Mouse (Mus musculus): ENCODE measurements around the gene Naa40. TPM values are rescaled to one million over a fixed set of nuclear protein-coding genes. Genes with fewer than 3 reads are reported as not detected.

The Naa40 gene
- polyA plus RNA-seq, 1 experiment from 2014 or later, result 48.2 TPM

- no peak for ATAC-seq (replicated peaks; ENCODE audit: insufficient number of reproducible peaks, insufficient read depth, low FRiP score, low read depth)
- H3K4me2 ChIP-seq, result no peak overlapping the region
- H3K9ac ChIP-seq, result no peak overlapping the region
- no peak overlapping the region for H3K4me3 ChIP-seq
- H3K27ac ChIP-seq, result no peak overlapping the region
- WGBS, result 71% methylated on average over 2 of the region's 2 CpGs
- H3K36me3 ChIP-seq, result peaks cover 1% of the 10 kb centered on the region; the same call in 1 of the 2 replicates
- H3K4me1 ChIP-seq (replicated peaks), result peaks cover 16% of the 10 kb centered on the region
- 0 out of 2 replicates have a peak, but pooled peaks cover 6% of the 10 kb centered on the region for H3K27me3 ChIP-seq
- no peaks in the 10 kb centered on the region for H3K9me3 ChIP-seq (replicated peaks)
These were observed 48.4 kb downstream of the Naa40 start for GRCm38 (mm10) chr19:7192561-7192967.

DNA sequence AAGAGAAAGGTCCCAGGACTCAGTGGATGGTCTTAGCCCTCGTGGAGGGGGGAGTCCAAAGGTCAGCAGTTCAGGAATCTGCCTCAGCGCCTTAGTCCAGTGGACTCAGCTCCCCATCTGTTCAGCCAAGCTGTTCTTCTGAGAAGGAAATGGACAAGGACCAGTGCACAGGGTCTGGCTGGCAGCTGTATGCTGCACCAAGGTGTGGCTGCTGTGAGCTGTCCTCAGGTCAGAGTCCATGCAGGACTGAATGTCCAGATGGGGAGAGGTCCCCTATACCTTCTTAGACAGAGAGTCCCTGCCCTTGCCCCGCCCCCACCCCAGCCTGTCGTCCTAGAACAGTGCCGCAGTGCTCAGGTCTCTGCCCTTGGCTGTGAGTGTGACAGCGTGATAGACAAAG is 49.3 kb downstream of the Naa40 start:
- Histone ChIP-seq H3K36me3 (no peaks in the 10 kb centered on the region), H3K27me3 (peaks cover 14% of the 10 kb centered on the region; the same call in 1 of the 2 replicates), H3K4me1 (replicated peaks) (peaks cover 9% of the 10 kb centered on the region), H3K4me2 (no peak overlapping the region), H3K4me3 (no peak overlapping the region), H3K27ac (no peak overlapping the region), H3K9ac (no peak overlapping the region), H3K9me3 (replicated peaks) (no peaks in the 10 kb centered on the region)
- WGBS, result 41% methylated on average over 6 of the region's 6 CpGs
- no peak for ATAC-seq (replicated peaks; ENCODE audit: insufficient number of reproducible peaks, insufficient read depth, low FRiP score, low read depth)

- Histone ChIP-seq H3K27ac (no peak overlapping the region), H3K4me2 (no peak overlapping the region), H3K4me1 (replicated peaks) (peaks cover 3% of the 10 kb centered on the region), H3K9me3 (replicated peaks) (no peaks in the 10 kb centered on the region), H3K27me3 (peaks cover 19% of the 10 kb centered on the region), H3K4me3 (no peak overlapping the region), H3K9ac (no peak overlapping the region), H3K36me3 (no peaks in the 10 kb centered on the region)
- ATAC-seq (replicated peaks; ENCODE audit: insufficient number of reproducible peaks, insufficient read depth, low FRiP score, low read depth), result no peak
- WGBS, result 62% methylated on average over 5 of the region's 5 CpGs
These were observed 50.0 kb downstream of the Naa40 start for GRCm38 (mm10) chr19:7190986-7191385.

GRCm38 (mm10) chr19:7189026-7189425 is 52.0 kb downstream of the Naa40 start:
- 67% methylated on average over 4 of the region's 4 CpGs for WGBS
- peaks cover 5% of the 10 kb centered on the region; the same call in 1 of the 2 replicates for H3K4me1 ChIP-seq (replicated peaks)
- no peak for ATAC-seq (replicated peaks; ENCODE audit: insufficient number of reproducible peaks, insufficient read depth, low FRiP score, low read depth)
- no peak overlapping the region for H3K4me2 ChIP-seq
- peaks cover 36% of the 10 kb centered on the region for H3K27me3 ChIP-seq
- no peaks in the 10 kb centered on the region for H3K36me3 ChIP-seq
- H3K9me3 ChIP-seq (replicated peaks), result no peaks in the 10 kb centered on the region
- H3K9ac ChIP-seq, result no peak overlapping the region
- H3K4me3 ChIP-seq, result no peak overlapping the region
- no peak overlapping the region for H3K27ac ChIP-seq

GRCm38 (mm10) chr19:7187157-7187556 is 53.8 kb downstream of the Naa40 start:
- Histone ChIP-seq H3K27me3 (peaks cover 45% of the 10 kb centered on the region), H3K9ac (no peak overlapping the region), H3K4me2 (no peak overlapping the region), H3K4me3 (no peak overlapping the region), H3K9me3 (replicated peaks) (no peaks in the 10 kb centered on the region), H3K36me3 (no peaks in the 10 kb centered on the region), H3K27ac (no peak overlapping the region), H3K4me1 (replicated peaks) (peaks cover 12% of the 10 kb centered on the region)
- 68% methylated on average over 5 of the region's 5 CpGs for WGBS
- ATAC-seq (replicated peaks; ENCODE audit: insufficient number of reproducible peaks, insufficient read depth, low FRiP score, low read depth), result no peak

- Histone ChIP-seq H3K4me2 (no peak overlapping the region), H3K27ac (no peak overlapping the region), H3K4me3 (no peak overlapping the region), H3K27me3 (peaks cover 48% of the 10 kb centered on the region), H3K9ac (no peak overlapping the region), H3K4me1 (replicated peaks) (peaks cover 23% of the 10 kb centered on the region), H3K9me3 (replicated peaks) (no peaks in the 10 kb centered on the region), H3K36me3 (no peaks in the 10 kb centered on the region)
- 32% methylated on average over 18 of the region's 18 CpGs for WGBS
- no peak for ATAC-seq (replicated peaks; ENCODE audit: insufficient number of reproducible peaks, insufficient read depth, low FRiP score, low read depth)
These were observed 55.2 kb downstream of the Naa40 start for GRCm38 (mm10) chr19:7185715-7186291.

DNA sequence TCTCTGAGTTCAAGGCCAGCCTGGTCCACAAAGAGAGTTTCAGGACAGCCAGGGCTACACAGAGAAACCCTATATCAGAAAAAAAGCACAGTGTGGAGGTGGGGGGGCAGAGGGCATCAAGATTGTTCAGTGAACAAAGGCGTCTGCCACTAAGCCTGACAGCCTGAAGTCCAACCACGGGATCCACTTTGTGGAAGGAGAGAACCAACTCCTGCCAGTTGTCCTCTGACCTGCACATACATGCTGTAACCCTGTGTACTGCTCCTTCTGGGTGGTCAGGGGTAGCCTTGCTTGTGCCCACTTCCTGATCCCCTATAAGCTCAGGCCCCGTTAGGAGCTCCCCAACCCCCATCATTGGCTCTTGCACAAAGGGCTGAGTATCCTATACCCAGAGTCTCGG is 55.9 kb downstream of the Naa40 start:
- Histone ChIP-seq H3K27ac (no peak overlapping the region), H3K27me3 (peaks cover 49% of the 10 kb centered on the region)
- ATAC-seq (replicated peaks; ENCODE audit: insufficient number of reproducible peaks, insufficient read depth, low FRiP score, low read depth), result no peak

DNA sequence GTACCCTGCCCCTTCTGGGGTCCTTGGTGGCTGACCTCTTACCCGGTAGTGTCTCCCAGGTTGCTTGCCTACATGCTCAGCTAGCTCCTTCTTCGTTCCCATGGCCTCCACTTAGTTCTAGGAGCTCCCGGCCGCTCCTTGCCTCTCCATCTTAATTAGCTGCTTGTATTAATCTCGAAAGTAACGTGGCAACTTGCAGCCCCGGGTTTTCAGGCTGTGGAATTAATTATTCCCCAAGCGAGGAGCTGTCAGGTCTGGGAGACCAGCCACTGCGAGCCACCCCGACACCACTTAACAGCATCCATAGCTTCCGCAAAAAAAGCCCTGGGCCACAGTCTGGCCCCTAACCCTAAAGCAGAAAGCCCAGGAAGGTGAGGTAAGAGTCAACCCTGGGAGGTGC is 57.6 kb downstream of the Naa40 start:
- H3K4me3 ChIP-seq, result no peak overlapping the region
- WGBS, result 77% methylated on average over 11 of the region's 11 CpGs
- no peak overlapping the region for H3K27ac ChIP-seq
- H3K36me3 ChIP-seq, result no peaks in the 10 kb centered on the region
- ATAC-seq (replicated peaks; ENCODE audit: insufficient number of reproducible peaks, insufficient read depth, low FRiP score, low read depth), result no peak
- H3K4me2 ChIP-seq, result no peak overlapping the region
- H3K27me3 ChIP-seq, result peaks cover 47% of the 10 kb centered on the region
- H3K4me1 ChIP-seq (replicated peaks), result peaks cover 35% of the 10 kb centered on the region
- no peak overlapping the region for H3K9ac ChIP-seq
- no peaks in the 10 kb centered on the region for H3K9me3 ChIP-seq (replicated peaks)

More for the DNA sequence above, 55.9 kb downstream of the Naa40 start:
- peaks cover 26% of the 10 kb centered on the region for H3K4me1 ChIP-seq (replicated peaks)
- H3K4me2 ChIP-seq, result no peak overlapping the region
- no peak overlapping the region for H3K9ac ChIP-seq
- 61% methylated on average over 4 of the region's 4 CpGs for WGBS
- no peaks in the 10 kb centered on the region for H3K36me3 ChIP-seq
- no peak overlapping the region for H3K4me3 ChIP-seq
- no peaks in the 10 kb centered on the region for H3K9me3 ChIP-seq (replicated peaks)

- WGBS, result 3% methylated on average over 23 of the region's 23 CpGs
These were observed 58.6 kb downstream of the Naa40 start for GRCm38 (mm10) chr19:7182273-7182949.

GRCm38 (mm10) chr19:7181496-7181895 is 59.5 kb downstream of the Naa40 start:
- Histone ChIP-seq H3K9me3 (replicated peaks) (no peaks in the 10 kb centered on the region), H3K4me3 (no peak overlapping the region), H3K27ac (no peak overlapping the region), H3K36me3 (no peaks in the 10 kb centered on the region), H3K4me1 (replicated peaks) (peaks cover 37% of the 10 kb centered on the region), H3K27me3 (peaks cover 36% of the 10 kb centered on the region), H3K4me2 (no peak overlapping the region), H3K9ac (no peak overlapping the region)
- no peak for ATAC-seq (replicated peaks; ENCODE audit: insufficient number of reproducible peaks, insufficient read depth, low FRiP score, low read depth)
- 66% methylated on average over 7 of the region's 7 CpGs for WGBS

More at GRCm38 (mm10) chr19:7182273-7182949, 58.6 kb downstream of the Naa40 start:
- Histone ChIP-seq H3K36me3 (no peaks in the 10 kb centered on the region), H3K4me2 (peak overlapping the region; percentile 58), H3K27me3 (peaks cover 42% of the 10 kb centered on the region), H3K4me3 (peak overlapping the region; percentile 27), H3K27ac (peak overlapping the region; percentile 60; the same call in 1 of the 2 replicates), H3K9me3 (replicated peaks) (no peaks in the 10 kb centered on the region), H3K9ac (peak overlapping the region; percentile 29; the same call in 1 of the 2 replicates), H3K4me1 (replicated peaks) (peaks cover 37% of the 10 kb centered on the region)
- peak; percentile 67 for ATAC-seq (replicated peaks; ENCODE audit: insufficient number of reproducible peaks, insufficient read depth, low FRiP score, low read depth)

- Histone ChIP-seq H3K27ac (no peak overlapping the region), H3K4me2 (no peak overlapping the region), H3K4me3 (no peak overlapping the region), H3K4me1 (replicated peaks) (peaks cover 41% of the 10 kb centered on the region), H3K27me3 (peaks cover 38% of the 10 kb centered on the region), H3K9me3 (replicated peaks) (no peaks in the 10 kb centered on the region), H3K36me3 (no peaks in the 10 kb centered on the region), H3K9ac (no peak overlapping the region)
- no peak for ATAC-seq (replicated peaks; ENCODE audit: insufficient number of reproducible peaks, insufficient read depth, low FRiP score, low read depth)
- WGBS, result 80% methylated on average over 8 of the region's 8 CpGs
These were observed 60.1 kb downstream of the Naa40 start for GRCm38 (mm10) chr19:7180756-7181405.
